Mouse (Mus musculus) CD4-positive, CD25-positive, alpha-beta regulatory T cell, adult 4 months (primary cell): Measurements from ENCODE around the gene Cdkn1c. TPM values are rescaled to one million over a fixed set of nuclear protein-coding genes. Genes with fewer than 3 reads are reported as not detected.

Experiments used
- ATAC-seq: one replicate; pipeline ENCODE4 v1.8.0; 2017
- polyA plus RNA-seq, 2 experiments: library from polyadenylated mRNA; unstranded; fragments of 100-300 nt; shearing (Covaris generic); gene quantifications; one replicate each; pipeline ENCODE4 v1.2.1; 2017

Cdkn1c gene
- 1 to 10 TPM in 1 of 2 experiments, under 1 TPM in 1; 0.87 to 1.3 TPM for polyA plus RNA-seq

DNA sequence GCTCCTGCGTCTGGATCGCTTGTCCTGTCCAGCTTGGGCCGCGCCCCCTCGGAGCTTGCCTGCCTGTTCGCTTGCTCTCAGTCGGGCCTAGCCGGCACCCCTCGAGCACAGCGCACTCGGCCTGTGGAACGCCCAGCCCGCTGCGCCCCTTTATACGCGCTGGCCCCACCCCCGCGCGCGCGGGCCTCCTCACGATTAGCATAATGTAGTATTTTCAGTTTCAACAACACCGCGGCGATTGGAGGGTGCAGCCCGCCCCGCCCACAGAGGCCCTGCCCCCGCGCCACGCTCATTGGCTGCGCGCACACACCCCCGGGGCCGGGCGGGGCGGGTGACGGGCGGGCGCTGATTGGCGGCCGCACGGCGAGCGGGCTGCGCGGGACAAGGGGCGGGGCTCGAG, at the start of gene Cdkn1c:
TSS of gene Cdkn1c (minus strand) at position 177 of the 400 bp plus-strand sequence.
- ATAC-seq = peak; percentile 88

DNA sequence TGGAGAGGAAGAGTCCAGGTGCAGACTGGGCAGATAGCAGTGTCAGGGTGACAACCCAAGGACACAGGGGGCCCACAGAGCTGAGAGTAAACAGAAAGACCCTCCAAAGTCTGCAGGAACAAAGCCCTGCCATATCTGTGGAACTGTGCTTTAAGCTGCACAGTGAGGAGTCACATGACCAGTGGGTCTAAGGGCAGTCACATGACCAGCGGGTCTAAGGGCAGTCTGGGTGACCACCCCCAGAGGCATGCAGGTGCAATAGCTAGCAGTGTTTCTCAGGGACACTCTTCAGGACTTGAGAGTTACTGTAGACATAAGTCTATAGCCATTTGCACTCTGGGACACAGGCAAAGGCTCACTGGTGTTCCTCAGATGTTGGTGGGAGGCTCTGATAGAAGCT, 48.7 kb upstream of the Cdkn1c start:
- ATAC-seq = no peak

DNA sequence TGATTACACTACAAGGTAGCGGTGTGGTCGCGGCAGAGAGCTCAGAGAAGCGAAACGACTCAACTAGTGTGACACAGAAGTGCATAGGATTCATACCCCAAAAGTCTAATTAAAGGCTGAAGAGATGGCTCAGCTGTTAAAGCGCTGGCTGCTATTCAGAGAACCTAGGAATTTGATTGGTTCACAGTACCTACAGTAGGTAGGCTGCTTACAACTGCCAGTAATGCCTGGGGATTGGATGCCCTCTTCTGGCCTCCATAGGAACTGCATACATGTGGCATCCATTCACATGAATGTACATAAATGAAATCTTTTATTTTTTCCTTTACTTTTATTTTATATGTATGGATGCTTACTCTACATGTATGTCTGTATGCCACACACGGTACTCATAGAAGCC, 45.8 kb upstream of the Cdkn1c start:
- ATAC-seq = peak; percentile 41

DNA sequence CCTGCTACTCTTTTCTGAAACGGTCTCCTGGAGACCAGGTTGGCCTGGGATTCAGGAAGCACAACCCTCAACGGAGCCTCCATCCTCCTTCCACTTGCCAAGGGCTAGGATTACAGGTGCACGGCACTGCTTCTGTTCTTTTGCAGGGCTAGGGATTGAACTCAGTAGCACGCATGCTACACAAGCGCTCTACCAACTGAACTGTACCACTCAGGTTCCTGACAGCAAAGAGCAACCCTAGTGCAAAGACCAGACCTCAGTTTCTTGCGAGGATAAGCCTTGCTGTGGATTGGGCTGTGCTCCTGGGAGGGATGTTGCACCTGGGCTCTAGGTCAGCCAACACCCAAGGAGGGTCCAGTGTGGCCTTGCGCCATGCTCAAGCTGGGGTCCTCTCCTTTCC, 45.4 kb upstream of the Cdkn1c start:
- ATAC-seq = no peak

DNA sequence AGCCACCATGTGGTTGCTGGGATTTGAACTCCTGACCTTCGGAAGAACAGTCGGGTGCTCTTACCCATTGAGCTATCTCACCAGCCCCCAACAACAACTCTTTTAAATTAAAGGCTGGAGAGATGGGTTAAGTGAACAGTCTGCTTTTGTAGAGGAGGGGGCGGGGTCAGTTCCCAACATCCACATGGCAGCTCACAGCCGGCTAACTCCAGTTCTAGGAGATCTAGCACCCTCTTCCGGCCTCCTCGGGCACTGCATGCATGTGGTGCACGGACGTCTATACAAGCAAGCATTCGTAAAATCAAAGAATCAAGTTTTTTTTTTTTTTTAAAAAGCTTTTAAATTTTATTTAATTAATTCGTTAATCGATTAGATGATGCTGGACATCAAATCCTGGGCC, 45.0 kb upstream of the Cdkn1c start:
- no peak for ATAC-seq

DNA sequence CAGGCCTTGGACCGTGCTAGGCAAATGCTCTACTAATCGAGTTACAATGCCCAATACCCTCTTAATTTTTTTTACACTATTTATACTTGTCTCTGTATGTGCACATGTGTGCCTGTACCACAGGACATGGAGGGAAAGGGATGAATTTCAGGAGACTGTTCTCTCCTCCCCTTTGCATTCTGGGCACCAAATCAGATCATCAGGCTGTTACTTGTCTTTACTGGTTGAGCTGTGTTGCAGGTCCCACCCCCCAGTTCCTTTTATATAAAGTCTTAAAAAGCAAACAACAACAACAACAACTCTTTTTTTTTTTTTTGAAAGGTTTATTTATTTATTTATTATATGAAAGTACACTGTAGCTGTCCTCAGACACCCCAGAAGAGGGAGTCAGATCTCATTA, 44.6 kb upstream of the Cdkn1c start:
- ATAC-seq = no peak

DNA sequence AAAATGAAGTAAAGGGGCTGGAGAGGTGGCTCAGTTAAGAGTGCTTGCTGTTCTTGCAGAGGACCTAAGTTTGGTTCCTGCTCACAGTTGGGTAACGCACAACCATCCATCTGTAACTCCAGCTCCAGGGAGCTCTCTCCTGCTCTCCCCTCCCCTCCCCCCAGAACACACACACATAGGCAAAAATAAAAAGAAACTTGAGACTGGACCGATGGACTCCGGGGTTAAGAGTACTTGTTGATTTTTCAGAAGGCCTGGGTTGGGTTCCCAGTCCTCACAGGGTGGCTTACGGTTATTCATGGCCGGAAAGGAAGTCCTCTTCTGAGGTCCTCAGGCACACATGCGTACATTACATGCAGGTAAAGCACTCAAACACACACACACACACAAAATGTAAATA, 43.1 kb upstream of the Cdkn1c start:
- no peak for ATAC-seq

DNA sequence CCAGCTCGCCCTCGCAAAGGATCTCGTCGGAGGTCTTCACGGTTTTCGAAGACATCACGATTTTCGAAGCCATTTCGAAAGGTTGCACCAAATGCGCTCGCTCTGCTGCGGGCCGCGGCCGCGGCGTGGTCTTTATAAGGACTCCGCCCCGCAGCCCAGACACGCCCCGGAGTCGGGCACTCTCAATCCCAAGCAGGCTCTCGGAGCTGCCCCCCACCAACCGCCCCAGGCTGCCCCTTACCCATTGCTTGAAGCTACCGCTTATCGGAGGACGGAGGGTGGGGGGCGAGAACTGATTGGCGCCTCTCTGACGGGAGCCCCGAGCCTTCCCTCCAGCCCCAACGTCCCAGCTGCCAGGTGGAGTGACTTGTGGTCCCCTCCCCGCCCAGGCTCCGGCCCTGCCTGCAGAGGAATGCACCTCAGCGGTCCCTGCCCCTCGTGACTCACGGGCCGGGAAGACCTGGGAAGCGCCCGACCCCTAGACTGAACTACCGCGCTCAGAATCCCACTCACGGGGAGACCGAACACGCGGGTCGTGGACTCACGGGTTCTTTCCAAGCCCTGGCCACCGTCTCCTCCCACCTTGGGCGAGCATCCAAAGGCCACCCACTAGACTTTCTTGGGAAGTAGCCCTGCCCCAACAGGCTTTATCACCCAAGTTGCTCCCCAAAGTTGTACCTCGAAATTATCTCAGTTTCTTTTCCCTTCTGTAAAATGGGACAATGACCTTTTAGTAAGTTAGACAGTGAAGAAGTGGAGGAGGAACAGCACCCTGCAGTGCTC, 41.8 kb upstream of the Cdkn1c start, which contains the start of gene Phlda2:
TSS of gene Phlda2 (minus strand) at position 733 of the 783 bp plus-strand sequence.
- ATAC-seq = no peak

DNA sequence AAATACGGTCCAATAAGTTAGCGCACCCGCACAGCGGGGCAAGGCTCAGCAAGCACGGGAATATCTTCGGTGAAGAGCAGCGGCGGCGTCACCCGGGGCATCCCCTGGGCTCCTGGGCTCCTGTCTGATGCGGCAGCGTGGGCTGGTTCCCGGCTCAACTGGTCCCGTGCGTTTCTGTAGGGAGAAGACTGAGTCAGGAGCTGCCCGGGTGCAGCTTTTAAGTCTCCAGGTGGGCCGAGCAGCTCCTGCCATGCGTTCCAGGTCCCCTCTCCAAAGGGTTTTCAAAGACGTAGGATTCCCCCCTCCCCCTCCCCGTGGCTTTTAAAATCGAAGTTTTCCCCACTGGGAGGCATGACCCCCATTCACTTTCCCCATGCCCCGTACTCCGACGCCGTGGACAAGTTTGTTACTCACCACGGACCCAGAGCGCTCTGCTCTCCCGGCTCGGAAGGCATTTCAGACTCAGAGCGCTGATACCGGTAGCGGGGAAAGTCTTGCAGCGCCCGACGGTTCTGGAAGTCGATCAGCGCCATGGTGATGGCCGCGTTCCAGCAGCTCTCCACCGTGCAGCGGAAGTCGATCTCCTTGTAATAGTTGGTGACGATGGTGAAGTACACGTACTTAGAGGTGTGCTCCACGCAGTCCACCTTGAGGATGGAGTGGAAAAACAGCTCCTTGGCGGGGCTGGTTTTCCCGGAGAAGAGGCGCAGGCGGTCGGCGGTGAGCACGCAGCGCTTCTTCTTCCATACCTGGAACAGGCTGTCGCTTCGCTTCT, 41.0 kb upstream of the Cdkn1c start:
- peak; percentile 80 for ATAC-seq

DNA sequence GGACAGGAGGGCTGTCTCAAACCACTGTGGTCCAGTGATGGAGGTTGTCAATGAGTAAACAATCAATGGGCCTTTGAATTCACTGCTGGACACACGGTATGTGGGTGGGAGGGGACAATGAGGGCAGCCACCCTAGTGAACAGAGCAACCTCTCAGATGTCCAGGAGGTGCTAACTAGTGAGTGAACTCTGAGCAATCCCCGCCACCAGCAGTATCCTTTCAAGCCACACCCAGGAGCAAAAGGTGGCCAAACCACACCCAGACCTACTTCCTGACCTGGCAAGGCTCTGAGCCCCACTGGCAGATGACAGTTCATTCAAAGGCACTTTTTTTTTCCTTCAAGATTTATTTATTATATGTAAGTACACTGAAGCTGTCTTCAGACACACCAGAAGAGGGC, 40.1 kb upstream of the Cdkn1c start:
- no peak for ATAC-seq

DNA sequence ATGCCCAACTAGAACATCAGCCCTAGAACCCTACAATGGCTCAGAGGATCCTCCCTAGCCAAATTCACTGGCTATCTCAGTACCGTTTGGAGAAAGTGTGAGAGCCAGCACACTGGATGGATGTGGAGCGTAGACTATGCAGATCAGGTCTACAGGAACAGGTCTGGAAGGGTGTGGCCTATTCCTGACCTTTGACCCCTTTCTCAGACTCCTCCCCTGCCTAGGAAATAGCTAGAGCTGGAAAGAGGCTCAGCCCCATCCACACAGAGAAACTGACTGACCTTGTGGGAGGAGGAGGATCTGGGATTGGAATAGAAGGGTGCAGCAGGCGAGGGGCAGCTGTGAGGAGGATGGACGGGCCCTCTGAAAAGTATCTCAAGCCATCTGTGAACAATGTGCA, 37.7 kb upstream of the Cdkn1c start:
- ATAC-seq = no peak

DNA sequence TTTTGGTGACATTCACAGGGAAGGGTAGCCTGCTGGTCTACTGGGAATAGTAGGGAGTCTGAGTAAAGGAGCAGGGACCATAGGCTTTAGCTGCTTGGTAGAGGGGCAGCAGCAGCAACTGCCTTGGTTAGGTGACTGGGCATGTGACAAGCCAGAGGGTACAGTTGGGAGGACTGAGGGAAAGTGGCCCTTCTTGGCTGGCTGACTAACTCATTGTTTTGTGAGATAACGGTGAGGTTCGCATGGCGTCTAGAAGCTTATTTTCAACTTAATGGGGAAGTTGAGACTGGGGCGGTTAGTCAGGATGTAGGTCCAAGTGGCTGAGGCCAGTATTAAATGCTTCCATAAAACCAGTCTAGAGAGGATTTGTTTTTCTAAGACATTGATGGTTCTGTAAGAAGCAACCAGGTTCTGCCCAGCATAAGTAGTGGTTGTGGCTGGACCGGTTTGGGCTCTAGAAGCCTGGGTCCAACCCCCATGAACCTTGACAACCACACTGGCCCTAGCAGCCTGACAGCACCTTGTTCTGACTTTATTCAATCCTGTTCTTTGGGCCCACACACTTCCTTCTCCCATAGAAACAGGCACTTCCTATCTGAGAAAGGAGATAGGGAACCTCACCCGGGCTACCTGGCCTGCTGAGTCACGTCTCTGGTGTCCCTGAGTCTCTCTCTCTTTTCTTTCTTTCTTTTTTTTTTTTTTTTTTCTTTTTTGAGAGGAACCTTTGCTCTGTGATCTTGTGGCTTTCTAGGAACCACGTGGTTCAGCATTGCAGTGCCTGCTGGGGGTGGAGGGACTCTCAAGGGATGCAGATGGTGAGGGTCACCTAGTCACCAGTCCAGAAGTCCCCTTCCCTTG, 34.5 kb upstream of the Cdkn1c start:
- no peak for ATAC-seq

DNA sequence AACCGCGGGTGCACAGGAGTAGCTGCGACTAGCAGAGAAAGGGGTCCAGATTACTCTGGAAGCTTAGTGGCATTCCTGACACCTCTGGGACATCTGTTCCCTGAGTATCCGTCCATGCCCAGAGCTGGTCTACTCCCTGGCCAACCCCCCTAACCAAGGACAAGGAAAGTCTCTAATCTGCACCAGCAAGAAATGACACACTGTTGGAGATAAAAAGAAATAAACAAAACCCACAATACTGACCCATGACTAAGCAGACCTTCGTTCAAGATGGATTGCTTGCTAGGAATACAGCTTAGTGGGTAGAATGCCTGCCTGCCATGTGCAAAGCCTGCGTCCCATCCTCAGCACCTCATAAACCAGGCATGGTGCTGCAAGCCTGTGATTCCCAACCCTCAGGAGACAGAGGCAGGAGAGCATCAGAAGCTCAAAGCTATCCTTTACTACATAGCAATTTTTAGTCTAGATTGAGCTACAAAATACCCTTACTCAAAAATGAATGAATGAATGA, 32.8 kb upstream of the Cdkn1c start:
- ATAC-seq = no peak

DNA sequence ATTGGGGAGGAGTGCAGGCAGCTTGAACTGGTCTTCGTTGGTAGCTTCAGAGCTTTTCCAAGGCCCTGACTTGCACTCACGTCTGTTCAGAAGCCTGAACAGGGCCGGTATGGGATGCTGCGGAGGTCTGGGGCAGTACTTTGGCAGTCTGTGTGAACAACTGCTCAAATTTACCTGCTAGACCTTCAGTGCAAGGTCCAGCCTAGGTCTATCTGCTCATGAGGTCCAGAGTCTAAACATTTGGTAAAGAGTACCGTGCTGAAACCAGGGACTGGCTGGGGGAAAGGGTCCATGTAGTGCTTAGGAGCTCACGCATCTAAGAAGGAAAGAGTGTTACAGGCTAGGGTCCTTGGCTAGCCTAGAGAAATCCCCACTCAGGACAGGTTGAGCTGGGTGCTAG, 28.9 kb upstream of the Cdkn1c start:
- ATAC-seq = no peak

DNA sequence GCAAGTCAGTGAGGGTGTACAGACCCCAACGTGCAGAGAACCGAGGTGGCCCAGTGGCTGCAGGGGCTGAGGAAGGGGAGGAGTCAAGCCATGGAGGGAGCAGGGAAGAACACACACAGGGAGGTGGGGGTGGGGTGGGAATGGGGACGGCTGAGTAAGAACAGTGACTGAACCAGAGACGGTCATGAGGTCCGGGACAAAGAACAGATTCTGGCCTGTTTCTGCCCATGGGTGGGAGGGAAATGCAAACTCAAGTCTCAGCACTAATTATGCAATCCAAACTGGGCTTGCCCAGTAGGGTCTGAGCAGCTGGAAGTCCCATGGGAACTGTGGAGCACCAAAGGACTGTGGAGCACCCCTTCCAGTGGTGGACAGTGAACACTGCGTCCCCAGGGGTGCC, 21.7 kb upstream of the Cdkn1c start:
- no peak for ATAC-seq

DNA sequence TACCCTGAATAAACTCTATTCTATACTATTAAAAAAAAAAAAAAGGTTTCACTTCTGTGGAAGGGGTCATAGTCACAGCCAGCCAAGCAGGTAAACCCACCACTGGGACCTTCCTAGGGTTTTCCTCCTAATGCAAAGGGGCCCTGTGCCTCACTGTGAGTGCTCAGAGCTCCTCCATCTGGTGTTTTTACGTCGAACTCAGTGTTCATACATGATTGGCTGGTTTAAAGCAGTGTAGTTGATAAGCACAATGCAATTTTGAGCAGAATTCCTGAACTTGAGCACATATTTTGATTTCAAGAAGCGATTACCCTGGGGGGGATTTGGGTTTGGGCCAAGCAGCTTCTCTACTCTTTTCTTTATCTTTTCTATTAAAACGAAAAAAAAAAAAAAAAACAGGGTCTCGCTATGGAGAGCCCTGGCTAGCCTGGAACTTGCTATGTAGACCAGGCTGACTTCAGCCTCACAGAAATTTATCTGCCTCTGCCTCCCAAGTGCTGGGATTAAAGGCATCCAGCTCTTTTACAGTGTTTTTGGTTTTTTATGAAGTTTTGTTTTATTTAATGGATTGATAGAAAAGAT, 21.0 kb upstream of the Cdkn1c start:
- ATAC-seq = no peak

DNA sequence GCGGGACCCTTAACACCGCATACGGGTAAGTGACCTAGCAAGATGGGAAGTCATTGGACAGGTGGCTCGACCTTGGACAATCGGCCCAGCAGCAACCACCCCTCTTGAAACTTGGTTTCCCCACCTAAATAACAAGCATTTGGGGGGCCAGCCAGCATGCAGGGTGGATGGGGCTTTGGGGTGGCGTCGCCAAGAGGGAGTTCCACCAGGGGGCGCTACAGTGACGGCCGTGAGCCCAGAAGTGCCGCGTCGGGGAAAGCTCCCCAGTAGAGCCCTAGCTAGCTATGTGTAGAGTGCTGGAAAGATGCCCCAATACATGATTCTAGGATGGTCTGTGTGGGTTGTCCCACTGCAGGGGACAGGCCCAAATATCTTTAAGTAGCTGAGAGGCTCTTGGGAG, 19.6 kb upstream of the Cdkn1c start:
- ATAC-seq = peak; percentile 67

DNA sequence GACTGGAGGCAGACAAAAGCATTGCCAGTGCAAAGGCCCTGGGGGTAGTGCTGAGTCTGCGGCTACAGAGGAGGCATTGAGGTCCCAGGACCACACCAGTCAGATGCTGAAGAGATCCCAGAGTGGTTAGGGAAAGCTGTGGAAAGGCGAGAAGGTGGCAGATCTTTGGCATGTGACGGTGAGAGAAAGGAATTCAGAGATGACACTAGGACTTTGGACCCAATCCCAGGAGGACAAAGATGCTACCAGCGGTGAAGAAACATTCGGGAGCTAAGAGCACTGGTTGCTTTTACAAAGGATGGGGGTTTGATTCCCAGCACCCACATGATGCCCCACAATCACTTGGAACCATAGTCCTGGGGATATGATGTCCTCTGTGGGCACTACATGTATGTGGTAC, 16.9 kb upstream of the Cdkn1c start:
- no peak for ATAC-seq

DNA sequence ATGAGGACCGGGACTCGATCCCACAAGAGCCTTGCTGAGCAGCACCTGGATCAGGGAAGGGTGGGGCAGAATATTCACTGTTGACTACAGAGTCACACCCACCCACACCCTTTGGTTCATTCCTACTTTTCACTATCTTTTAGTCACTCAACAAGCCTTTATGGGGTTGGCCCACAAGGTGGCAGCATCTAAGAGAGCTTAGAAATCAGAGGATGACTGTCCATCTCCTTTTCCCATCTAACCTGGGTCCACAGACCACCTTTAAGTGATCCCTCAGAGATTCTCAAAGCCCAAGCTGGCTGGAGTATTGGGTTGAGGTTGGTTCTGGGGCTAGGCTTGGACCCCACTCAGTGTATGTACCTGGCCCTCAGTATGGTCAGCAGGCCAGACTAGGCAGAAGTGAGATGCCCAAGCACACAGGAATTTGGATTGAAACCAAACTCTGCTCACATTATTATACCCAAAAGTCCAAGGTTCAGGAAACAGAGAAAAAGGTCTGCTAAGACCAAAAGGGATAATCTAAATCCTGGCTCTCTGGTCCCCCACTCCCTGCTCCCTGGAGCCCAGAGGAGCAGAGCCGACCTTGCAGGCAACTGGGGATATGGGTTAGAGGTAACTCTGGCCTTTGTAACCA, 16.0 kb upstream of the Cdkn1c start:
- no peak for ATAC-seq

DNA sequence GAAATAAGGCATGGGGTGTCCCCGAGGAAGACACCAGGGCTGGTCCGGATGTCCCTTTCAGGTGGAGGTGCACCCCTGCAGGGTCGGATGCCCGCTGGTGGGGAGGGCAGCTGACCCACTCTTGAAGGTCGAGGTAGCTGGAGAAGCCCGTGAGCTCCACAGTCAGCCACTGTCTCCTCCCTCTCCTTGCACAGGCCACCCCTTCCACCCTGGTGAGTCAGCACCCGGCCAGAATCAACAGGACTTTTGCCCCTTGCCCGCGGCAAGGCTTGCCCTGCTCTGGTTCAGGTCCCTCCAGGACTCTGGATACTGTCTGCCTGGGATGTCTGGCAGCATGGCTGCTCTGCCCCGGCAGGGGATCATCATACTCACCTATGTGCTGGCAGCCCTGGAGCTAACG, 15.0 kb upstream of the Cdkn1c start:
- no peak for ATAC-seq

DNA sequence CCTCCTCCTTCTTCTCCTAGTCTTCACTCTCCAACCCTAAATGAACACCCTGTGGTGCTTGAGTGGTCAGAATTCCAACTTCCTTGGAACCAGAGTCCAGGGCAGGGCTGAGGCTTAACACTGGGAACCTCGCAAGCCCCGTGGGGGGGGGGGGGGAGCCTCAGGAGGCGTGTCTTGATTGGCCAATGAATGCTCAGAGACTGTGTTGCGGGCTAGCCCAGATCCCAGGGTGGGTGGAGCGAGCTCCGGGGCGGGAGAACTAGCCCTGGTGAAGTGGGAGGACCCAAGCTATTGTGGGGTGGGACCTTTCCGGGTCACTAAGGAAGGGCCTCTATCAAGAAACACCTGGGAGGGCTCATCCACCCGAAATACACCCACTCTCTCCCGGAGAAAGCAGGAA, 14.0 kb upstream of the Cdkn1c start:
- no peak for ATAC-seq
